Mouse (Mus musculus) lung, embryonic 15.5 days (tissue): ENCODE measurements around the gene Hecw1. TPM values are rescaled to one million over a fixed set of nuclear protein-coding genes. Genes with fewer than 3 reads are reported as not detected.
A peak's percentile ranks its signal among the peaks of the same experiment; 100 is the strongest.

Source experiments
- ATAC-seq: fragments of 200-750 bp; cut with Nextera tagmentation; 2 replicates; pipeline ENCODE4 v1.8.0; 2017; ENCODE audit warnings: moderate number of reproducible peaks, borderline replicate concordance; ENCODE audit not compliant: low FRiP score, low TSS enrichment; ENCODE audit errors: extremely low read depth
- H3K27ac ChIP-seq: fragments of 300-500 bp; sonication (generic); 2 replicates; pipeline ENCODE4 v1.5.1; 2015; ENCODE audit warnings: moderate library complexity, mild to moderate bottlenecking, inconsistent platforms
- H3K27me3 ChIP-seq: fragments of 300-500 bp; sonication (generic); 2 replicates; pipeline ENCODE4 v1.6.1; 2015; ENCODE audit warnings: inconsistent platforms
- H3K36me3 ChIP-seq: fragments of 300-500 bp; sonication (generic); 2 replicates; pipeline ENCODE4 v1.6.1; 2015; ENCODE audit warnings: inconsistent platforms
- H3K4me1 ChIP-seq: fragments of 300-500 bp; sonication (generic); 2 replicates; pipeline ENCODE4 v1.6.1; 2015; ENCODE audit warnings: inconsistent platforms
- H3K4me2 ChIP-seq: fragments of 300-500 bp; sonication (generic); 2 replicates; pipeline ENCODE4 v1.6.1; 2015; ENCODE audit warnings: inconsistent platforms, mild to moderate bottlenecking, moderate library complexity
- H3K4me3 ChIP-seq: fragments of 300-500 bp; sonication (generic); 2 replicates; pipeline ENCODE4 v1.5.1; 2015; ENCODE audit warnings: mild to moderate bottlenecking, inconsistent platforms
- H3K9ac ChIP-seq: fragments of 300-500 bp; sonication (generic); 2 replicates; pipeline ENCODE4 v1.6.1; 2015; ENCODE audit warnings: inconsistent platforms
- H3K9me3 ChIP-seq: fragments of 300-500 bp; sonication (generic); 2 replicates; pipeline ENCODE4 v1.6.1; 2016; ENCODE audit warnings: inconsistent platforms
- WGBS: fragments of 180-500 bp; shearing (Covaris S2); methylation state at CpG from one replicate; pipeline ENCODE4 v1.1.7; 2015; 5-methylcytosine and 5-hydroxymethylcytosine counted together
- polyA plus RNA-seq: library from polyadenylated mRNA; unstranded; fragments of >200 nt; fragmentation: Nextera tagmentation; extraction: Ambion mirVana; gene quantifications from 2 replicates; pipeline ENCODE4 v1.2.1, GENCODE M21; 2015

Gene Hecw1
- polyA plus RNA-seq, 1 experiment from 2014 or later = 0.39 TPM

- no peak for ATAC-seq
- H3K36me3 ChIP-seq = no peaks in the 10 kb centered on the region
- H3K27ac ChIP-seq = no peak overlapping the region
- no peak overlapping the region for H3K4me2 ChIP-seq
- no peak overlapping the region for H3K4me3 ChIP-seq
- H3K9ac ChIP-seq = no peak overlapping the region
- WGBS = 79% methylated on average over 8 of the region's 8 CpGs
- no peaks in the 10 kb centered on the region for H3K27me3 ChIP-seq
- no peaks in the 10 kb centered on the region for H3K9me3 ChIP-seq
- no peaks in the 10 kb centered on the region for H3K4me1 ChIP-seq
Measured at GRCm38 (mm10) chr13:14498780-14499179, 24.2 kb downstream of the Hecw1 start.

GRCm38 (mm10) chr13:14496954-14497353 lies 26.1 kb downstream of the Hecw1 start:
- Histone ChIP-seq H3K4me2 (no peak overlapping the region), H3K36me3 (no peaks in the 10 kb centered on the region), H3K9me3 (no peaks in the 10 kb centered on the region), H3K4me1 (no peaks in the 10 kb centered on the region), H3K27ac (no peak overlapping the region), H3K4me3 (no peak overlapping the region), H3K27me3 (no peaks in the 10 kb centered on the region), H3K9ac (no peak overlapping the region)
- no peak for ATAC-seq
- WGBS = 59% methylated on average over 2 of the region's 2 CpGs

- Histone ChIP-seq H3K27me3 (no peaks in the 10 kb centered on the region), H3K36me3 (no peaks in the 10 kb centered on the region), H3K4me1 (no peaks in the 10 kb centered on the region), H3K9me3 (no peaks in the 10 kb centered on the region; the same call in 1 of the 2 replicates), H3K4me3 (no peak overlapping the region), H3K9ac (no peak overlapping the region), H3K27ac (no peak overlapping the region), H3K4me2 (no peak overlapping the region)
- 85% methylated on average over 2 of the region's 2 CpGs for WGBS
- no peak for ATAC-seq
Measured at GRCm38 (mm10) chr13:14487812-14488211, 35.2 kb downstream of the Hecw1 start.

GRCm38 (mm10) chr13:14471121-14471520 lies 51.9 kb downstream of the Hecw1 start:
- WGBS = 71% methylated on average over 1 of the region's 1 CpGs
- H3K9ac ChIP-seq = no peak overlapping the region
- H3K27ac ChIP-seq = no peak overlapping the region
- H3K36me3 ChIP-seq = no peaks in the 10 kb centered on the region
- H3K4me2 ChIP-seq = no peak overlapping the region
- no peak overlapping the region for H3K4me3 ChIP-seq
- no peaks in the 10 kb centered on the region for H3K27me3 ChIP-seq
- no peaks in the 10 kb centered on the region for H3K4me1 ChIP-seq
- no peak for ATAC-seq
- no peaks in the 10 kb centered on the region for H3K9me3 ChIP-seq

GRCm38 (mm10) chr13:14467517-14467916 lies 55.5 kb downstream of the Hecw1 start:
- H3K4me2 ChIP-seq = no peak overlapping the region
- no peak overlapping the region for H3K4me3 ChIP-seq
- no peaks in the 10 kb centered on the region for H3K9me3 ChIP-seq
- ATAC-seq = no peak
- 74% methylated on average over 3 of the region's 3 CpGs for WGBS
- no peaks in the 10 kb centered on the region for H3K27me3 ChIP-seq
- no peaks in the 10 kb centered on the region for H3K4me1 ChIP-seq
- no peaks in the 10 kb centered on the region for H3K36me3 ChIP-seq
- no peak overlapping the region for H3K27ac ChIP-seq
- no peak overlapping the region for H3K9ac ChIP-seq

GRCm38 (mm10) chr13:14461036-14461435 lies 62.0 kb downstream of the Hecw1 start:
- no peaks in the 10 kb centered on the region for H3K36me3 ChIP-seq
- no peak for ATAC-seq
- WGBS = 79% methylated on average over 5 of the region's 5 CpGs
- no peaks in the 10 kb centered on the region for H3K27me3 ChIP-seq
- no peak overlapping the region for H3K27ac ChIP-seq
- no peak overlapping the region for H3K4me2 ChIP-seq
- no peak overlapping the region for H3K9ac ChIP-seq
- no peaks in the 10 kb centered on the region for H3K4me1 ChIP-seq
- no peaks in the 10 kb centered on the region for H3K9me3 ChIP-seq
- no peak overlapping the region for H3K4me3 ChIP-seq

- Histone ChIP-seq H3K9ac (no peak overlapping the region), H3K27me3 (no peaks in the 10 kb centered on the region), H3K4me3 (no peak overlapping the region), H3K27ac (no peak overlapping the region), H3K9me3 (no peaks in the 10 kb centered on the region), H3K4me2 (no peak overlapping the region), H3K36me3 (no peaks in the 10 kb centered on the region), H3K4me1 (no peaks in the 10 kb centered on the region)
- WGBS = 69% methylated on average over 2 of the region's 2 CpGs
- no peak for ATAC-seq
Measured at GRCm38 (mm10) chr13:14457043-14457442, 66.0 kb downstream of the Hecw1 start.

GRCm38 (mm10) chr13:14439540-14439939 lies 83.5 kb downstream of the Hecw1 start:
- Histone ChIP-seq H3K27ac (no peak overlapping the region), H3K27me3 (no peaks in the 10 kb centered on the region), H3K9me3 (no peaks in the 10 kb centered on the region), H3K4me3 (no peak overlapping the region), H3K4me2 (no peak overlapping the region), H3K36me3 (no peaks in the 10 kb centered on the region), H3K4me1 (no peaks in the 10 kb centered on the region), H3K9ac (no peak overlapping the region)
- ATAC-seq = no peak

- Histone ChIP-seq H3K36me3 (no peaks in the 10 kb centered on the region), H3K4me2 (no peak overlapping the region), H3K9ac (no peak overlapping the region), H3K4me3 (no peak overlapping the region), H3K4me1 (no peaks in the 10 kb centered on the region), H3K27ac (no peak overlapping the region), H3K27me3 (no peaks in the 10 kb centered on the region), H3K9me3 (no peaks in the 10 kb centered on the region)
- 62% methylated on average over 6 of the region's 6 CpGs for WGBS
- ATAC-seq = peak; percentile 46; the same call in 1 of the 2 replicates
Measured at GRCm38 (mm10) chr13:14428845-14429553, 94.0 kb downstream of the Hecw1 start.

GRCm38 (mm10) chr13:14424836-14425235 lies 98.2 kb downstream of the Hecw1 start:
- H3K4me2 ChIP-seq = no peak overlapping the region
- H3K27me3 ChIP-seq = no peaks in the 10 kb centered on the region
- H3K4me3 ChIP-seq = no peak overlapping the region
- WGBS = 50% methylated on average over 2 of the region's 2 CpGs
- no peaks in the 10 kb centered on the region for H3K36me3 ChIP-seq
- no peaks in the 10 kb centered on the region for H3K9me3 ChIP-seq
- no peaks in the 10 kb centered on the region for H3K4me1 ChIP-seq
- H3K27ac ChIP-seq = no peak overlapping the region
- ATAC-seq = no peak
- no peak overlapping the region for H3K9ac ChIP-seq

- H3K9ac ChIP-seq = no peak overlapping the region
- H3K9me3 ChIP-seq = no peaks in the 10 kb centered on the region
- no peaks in the 10 kb centered on the region for H3K4me1 ChIP-seq
- H3K27me3 ChIP-seq = no peaks in the 10 kb centered on the region
- no peaks in the 10 kb centered on the region for H3K36me3 ChIP-seq
- ATAC-seq = no peak
- H3K4me3 ChIP-seq = no peak overlapping the region
- 61% methylated on average over 1 of the region's 1 CpGs for WGBS
- no peak overlapping the region for H3K4me2 ChIP-seq
- H3K27ac ChIP-seq = no peak overlapping the region
Measured at GRCm38 (mm10) chr13:14413405-14413804, 109.6 kb downstream of the Hecw1 start.

GRCm38 (mm10) chr13:14374470-14374869 lies 148.6 kb downstream of the Hecw1 start:
- Histone ChIP-seq H3K36me3 (no peaks in the 10 kb centered on the region), H3K4me3 (no peak overlapping the region), H3K4me2 (no peak overlapping the region), H3K27me3 (no peaks in the 10 kb centered on the region), H3K4me1 (no peaks in the 10 kb centered on the region), H3K9me3 (no peaks in the 10 kb centered on the region), H3K27ac (no peak overlapping the region), H3K9ac (no peak overlapping the region)
- ATAC-seq = no peak

- Histone ChIP-seq H3K27ac (no peak overlapping the region), H3K4me2 (no peak overlapping the region), H3K36me3 (no peaks in the 10 kb centered on the region), H3K4me3 (no peak overlapping the region), H3K9me3 (no peaks in the 10 kb centered on the region), H3K27me3 (no peaks in the 10 kb centered on the region), H3K9ac (no peak overlapping the region), H3K4me1 (no peaks in the 10 kb centered on the region)
- ATAC-seq = no peak
- 77% methylated on average over 3 of the region's 3 CpGs for WGBS
Measured at GRCm38 (mm10) chr13:14365546-14365945, 157.5 kb downstream of the Hecw1 start.
